Mouse (Mus musculus) CH12.LX (cell line): ENCODE data around the gene Ttc7.

Source experiments
- EP300 ChIP-seq: IDR thresholded peaks from 2 replicates; pipeline ENCODE4 v1.6.1; 2011; ENCODE audit warnings: low read length, improper control_type of control experiment
- NELFE ChIP-seq: IDR thresholded peaks from 2 replicates; pipeline ENCODE4 v1.6.1; 2011; ENCODE audit warnings: low read depth, low read length, improper control_type of control experiment
- USF1 ChIP-seq: IDR thresholded peaks from 2 replicates; pipeline ENCODE4 v1.6.1; 2014; ENCODE audit warnings: low read depth, mild to moderate bottlenecking, inconsistent platforms, low read length, improper control_type of control experiment

DNA sequence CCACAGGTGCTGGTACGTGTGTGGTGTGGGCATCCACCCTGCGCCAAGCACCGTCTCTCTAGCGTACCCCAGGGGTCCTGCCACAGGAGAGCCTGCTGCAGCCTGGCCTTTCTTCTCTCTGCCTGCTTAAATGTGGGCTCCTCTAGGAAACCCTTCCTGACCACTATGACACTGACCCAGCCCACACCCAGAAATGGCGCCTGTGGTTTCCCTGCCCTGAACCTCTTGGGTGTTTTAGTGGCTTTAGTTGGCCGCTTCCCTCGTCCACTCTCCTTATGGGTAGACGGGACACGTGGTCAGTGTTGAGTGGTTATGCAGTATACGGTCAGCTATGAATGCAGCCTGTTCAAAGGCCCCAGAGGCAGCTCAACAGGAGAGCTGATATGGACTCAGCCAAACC lies 85.8 kb downstream of the Ttc7 start:
- no peak for TF ChIP-seq EP300
- no peak for TF ChIP-seq USF1
- TF ChIP-seq NELFE: no peak
